In the genomic region with DNA sequence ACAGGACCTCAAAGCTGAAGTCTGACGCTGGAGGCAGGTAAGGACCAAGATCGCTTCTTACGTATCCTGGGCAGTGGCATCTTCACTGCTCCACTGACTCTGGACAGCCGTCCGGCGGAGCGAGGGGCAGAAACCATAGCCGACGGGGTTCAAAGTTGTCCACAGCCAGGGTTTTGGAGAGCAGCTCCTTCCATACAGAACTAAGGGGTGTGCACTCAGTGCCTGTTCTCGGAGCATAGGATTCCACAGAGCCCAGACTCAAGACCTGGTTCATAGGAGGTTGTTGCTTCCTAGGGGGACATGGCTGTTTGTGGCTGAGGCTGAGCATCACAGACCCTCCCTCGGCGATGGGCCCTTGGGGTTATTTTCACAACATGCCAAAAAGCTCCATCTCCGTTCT, we compare ENCODE assay signal across 9 mouse cellular contexts. TPM values are rescaled to one million over a fixed set of nuclear protein-coding genes. Genes with fewer than 3 reads are reported as not detected.
DNase-seq lines count a peak whose midpoint lies in the region; ATAC-seq and TF ChIP-seq lines count a peak whose summit lies in the region.
"Had no signal": no experiment of that assay in that cellular context is flagged by ENCODE, and none has a peak within 500 bp of the region (broad histone marks: within the 10 kb centered on the region; RNA-seq: fewer than 3 reads in every experiment).

No protein-coding gene starts in this region.

- peaks cover 51% of the 10 kb centered on the region for H3K27me3 ChIP-seq in heart, embryonic 12.5 days (replicated peaks)
- H3K27me3 ChIP-seq in hindbrain, embryonic 11.5 days (ENCODE audit: control insufficient read depth, insufficient read depth, low read length): peaks cover 26% of the 10 kb centered on the region

- in situ Hi-C loops in ES-E14 (cut with MboI; ENCODE audit: low sequenced_read_pairs in 2 of 2, unreplicated experiment in 2 of 2): no loop called here

- no peak for DNase-seq in heart, adult 11 months
- DNase-seq in ES-E14 (ENCODE audit: low read depth, low spot score): no peak
- DNase-seq in hindbrain, embryonic 11.5 days (ENCODE audit: low spot score): no peak
- peak; percentile 5 for DNase-seq in mesoderm, embryonic 11.5 days (ENCODE audit: low read depth, low spot score)
- DNase-seq in cerebellum, postnatal 25 days: no peak
- DNase-seq in urinary bladder, postnatal 36 days (ENCODE audit: low spot score in 2 of 2): no peak
- no peak for DNase-seq in cerebellum, adult 11-12 months

- no peaks in the 10 kb centered on the region for H3K36me3 ChIP-seq in heart, embryonic 12.5 days
- H3K36me3 ChIP-seq in ES-E14 (ENCODE audit: control insufficient read depth, insufficient read depth, low read length, poor library complexity, severe bottlenecking): no peaks in the 10 kb centered on the region
- no peaks in the 10 kb centered on the region for H3K36me3 ChIP-seq in hindbrain, embryonic 11.5 days (ENCODE audit: control insufficient read depth, insufficient read depth, low read length)

- H3K9me3 ChIP-seq in heart, embryonic 12.5 days (replicated peaks): 0 out of 2 replicates have a peak, but pooled peaks cover 2% of the 10 kb centered on the region
- H3K9me3 ChIP-seq in ES-E14 (ENCODE audit: control insufficient read depth, insufficient read depth, low read depth, low read length): no peaks in the 10 kb centered on the region
- H3K9me3 ChIP-seq in hindbrain, embryonic 11.5 days (ENCODE audit: control insufficient read depth, low read length): no peaks in the 10 kb centered on the region

- H3K4me1 ChIP-seq in heart, embryonic 12.5 days (replicated peaks): peaks cover 8% of the 10 kb centered on the region
- H3K4me1 ChIP-seq in ES-E14 (ENCODE audit: control insufficient read depth in 2 of 2, insufficient read depth in 2 of 2, low read length in 2 of 2, poor library complexity in 1 of 2): peaks cover 0 to 2% of the 10 kb centered on the region in 2 experiments; a peak in 1 of 4 replicates
- H3K4me1 ChIP-seq in hindbrain, embryonic 11.5 days (replicated peaks; ENCODE audit: control insufficient read depth, insufficient read depth, low read length): peaks cover 2% of the 10 kb centered on the region; the same call in 1 of the 2 replicates

- no peak overlapping the region for H3K27ac ChIP-seq in heart, embryonic 12.5 days (ENCODE audit: poor library complexity, severe bottlenecking)
- no peak overlapping the region for H3K27ac ChIP-seq in ES-E14 (ENCODE audit: insufficient read depth, low read depth, low read length, poor library complexity, severe bottlenecking)
- no peak overlapping the region for H3K27ac ChIP-seq in hindbrain, embryonic 11.5 days (ENCODE audit: low read depth, low read length)

- H3K9ac ChIP-seq in heart, embryonic 12.5 days: peak overlapping the region; percentile 12; the same call in 1 of the 2 replicates
- H3K9ac ChIP-seq in ES-E14 (ENCODE audit: insufficient read depth, low read depth, low read length, poor library complexity, severe bottlenecking): 0 out of 2 replicates have a peak overlapping the region, but pooled peaks have one; percentile 38
- H3K9ac ChIP-seq in hindbrain, embryonic 11.5 days (ENCODE audit: low read depth, low read length): 0 out of 2 replicates have a peak overlapping the region, but pooled peaks have one; percentile 27

- ATAC-seq in heart, embryonic 12.5 days (ENCODE audit: insufficient number of reproducible peaks, low FRiP score): no peak
- ATAC-seq in hindbrain, embryonic 11.5 days (ENCODE audit: low FRiP score): no peak

- H3K4me2 ChIP-seq in heart, embryonic 12.5 days: peak overlapping the region; percentile 87
- H3K4me2 ChIP-seq in hindbrain, embryonic 11.5 days (replicated peaks; ENCODE audit: low read depth, low read length): peak overlapping the region; percentile 71

- WGBS in heart, embryonic 12.5 days: 16% methylated on average over 13 of the region's 13 CpGs
- 23% methylated on average over 13 of the region's 13 CpGs for WGBS in hindbrain, embryonic 11.5 days

- peak overlapping the region; percentile 50 for H3K4me3 ChIP-seq in heart, embryonic 12.5 days
- H3K4me3 ChIP-seq in ES-E14 (ENCODE audit: insufficient read depth in 1 of 2, low read depth in 1 of 2, low read length in 2 of 2, poor library complexity in 1 of 2, severe bottlenecking in 1 of 2): peak overlapping the region; percentile 13 to 53; a peak in 3 of 4 replicates
- H3K4me3 ChIP-seq in hindbrain, embryonic 11.5 days (ENCODE audit: low read depth, low read length): peak overlapping the region; percentile 35

TF ChIP-seq in ES-E14, 5 proteins besides CTCF, POLR2A, EP300 and RAD21:
- TF ChIP-seq MAFK (IDR thresholded peaks at IDR 0.05; ENCODE audit: insufficient read depth, low read depth, low read length) (no peak), HCFC1 (IDR thresholded peaks at IDR 0.05; ENCODE audit: borderline replicate concordance, insufficient read depth, low read length) (no peak), ZNF384 (IDR thresholded peaks at IDR 0.05; ENCODE audit: low read depth, low read length) (no peak), CHD2 (IDR thresholded peaks at IDR 0.05; ENCODE audit: low read depth, low read length) (no peak), ZC3H11A (IDR thresholded peaks at IDR 0.05; ENCODE audit: borderline replicate concordance, low read depth, low read length) (no peak)

RNA-seq across cellular contexts. Expression of gene Slc6a3, which starts 0.3 kb away (rescaled TPM):
- 0.09 and 0.35 TPM in 2 replicates for polyA plus RNA-seq in heart, embryonic 12.5 days (2016; fragmentation: Nextera tagmentation; extraction: Ambion mirVana)
- 0.16 and 0.18 TPM in 2 replicates for total RNA-seq in ES-E14 (2012; rRNA removed)
- polyA plus RNA-seq in hindbrain, embryonic 11.5 days (2014; fragmentation: Nextera tagmentation; extraction: Ambion mirVana): 0.36 TPM in 1 of 2 replicates, not detected in the other
- polyA plus RNA-seq: C2C12 had no signal
